Mouse (Mus musculus): ENCODE data around the gene Sap30bp.

Gene Sap30bp

DNA sequence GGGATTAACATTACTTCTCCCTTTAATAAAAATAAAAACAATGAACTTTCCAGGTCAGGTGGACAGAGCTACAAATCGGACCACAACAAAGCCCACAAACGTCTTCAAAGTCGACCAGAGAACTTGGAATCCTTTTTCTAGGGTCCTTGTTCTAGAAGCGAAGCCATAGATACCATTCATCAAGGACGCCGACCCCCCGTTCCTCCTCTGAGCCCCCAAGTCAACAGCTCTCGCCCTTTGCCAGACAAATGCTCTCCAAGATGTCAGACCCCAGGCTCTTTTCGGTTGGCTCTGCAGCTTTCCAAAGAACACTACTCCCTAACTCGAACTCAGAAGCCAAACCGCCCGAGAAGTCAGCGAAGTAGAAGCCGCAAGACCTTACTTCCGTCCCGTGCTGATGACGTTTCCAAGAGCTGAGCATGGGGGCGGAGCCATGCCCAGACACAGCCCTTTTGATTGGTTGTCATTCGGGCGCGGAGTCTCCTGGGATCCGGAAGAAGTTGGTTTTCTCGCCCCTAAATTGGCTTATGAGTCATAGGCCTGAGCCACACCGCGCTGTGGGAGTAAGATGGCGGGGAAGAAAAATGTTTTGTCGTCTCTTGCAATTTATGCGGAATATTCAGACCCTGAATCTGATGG, at the start of gene Sap30bp, which contains the start of gene Recql5:
Gene Sap30bp (plus strand): TSS at position 175 of the 639 bp plus-strand sequence.
Gene Recql5 (minus strand): TSS at position 370 of the 639 bp plus-strand sequence.
- peak; percentile 89 for DNase-seq (ENCODE audit: low spot score)

DNA sequence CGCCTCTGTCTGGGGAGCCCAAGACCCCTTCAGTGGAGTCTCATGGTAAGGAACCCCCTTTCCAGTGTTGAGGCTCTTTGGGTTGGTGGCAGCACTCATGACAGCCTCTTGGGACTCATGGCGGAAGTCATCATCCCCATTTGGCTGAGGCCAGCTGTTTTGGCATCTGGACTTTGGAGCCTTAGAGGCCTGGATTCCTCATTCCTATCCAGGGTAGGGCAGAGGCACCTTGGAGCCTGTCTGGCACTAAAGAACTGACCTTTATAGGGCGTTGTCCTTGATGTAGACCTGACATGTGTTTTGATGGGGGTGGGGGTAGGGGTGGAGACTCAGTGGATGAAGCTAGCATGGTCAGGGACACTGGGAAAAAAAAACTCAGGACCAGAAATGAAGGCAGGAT, 48.7 kb upstream of the Sap30bp start:
- DNase-seq (ENCODE audit: low spot score) = no peak

DNA sequence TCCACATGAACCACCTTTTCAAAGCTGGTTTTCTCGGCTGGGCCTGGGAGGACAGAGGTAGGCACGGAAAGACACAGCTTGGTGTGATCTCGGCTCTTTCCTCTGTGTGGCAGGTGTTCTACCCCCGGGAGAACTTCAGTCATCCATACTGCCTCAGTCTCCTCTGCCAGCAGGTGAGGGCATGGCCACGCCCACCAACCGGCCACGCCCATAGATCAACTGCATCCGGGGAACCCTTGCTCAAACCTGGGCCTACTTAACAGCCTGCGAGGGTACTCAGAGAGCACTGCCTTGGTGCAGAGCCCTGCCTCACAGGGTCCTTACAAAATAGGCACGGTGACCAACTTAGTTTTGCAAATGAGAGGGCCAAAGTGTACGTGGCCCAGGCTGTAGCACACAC, 47.8 kb upstream of the Sap30bp start:
- no peak for DNase-seq (ENCODE audit: low spot score)

DNA sequence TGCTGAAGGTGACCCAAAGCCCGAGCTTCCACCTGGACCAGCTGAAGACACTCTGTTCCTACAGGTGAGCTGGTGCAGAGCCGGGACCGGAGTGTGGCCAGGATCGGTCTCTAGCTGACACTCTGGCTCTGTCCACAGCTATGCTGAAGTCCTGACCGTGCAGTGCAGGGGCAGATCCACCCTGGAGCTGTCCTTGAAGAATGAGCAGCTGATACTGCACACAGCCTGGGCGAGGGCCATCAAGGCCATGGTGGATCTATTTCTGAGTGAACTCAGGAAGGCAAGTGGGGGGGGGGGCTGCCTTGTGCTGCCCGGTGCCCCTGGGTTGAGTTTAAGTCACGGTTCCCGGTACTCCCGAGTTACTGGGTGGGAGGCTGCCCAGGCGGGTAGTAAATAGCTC, 46.6 kb upstream of the Sap30bp start:
- no peak for DNase-seq (ENCODE audit: low spot score)

- DNase-seq (ENCODE audit: low spot score) = no peak
These were observed 45.1 kb upstream of the Sap30bp start for GRCm38 (mm10) chr11:115888020-115888419.

- DNase-seq (ENCODE audit: low spot score) = no peak
These were observed 43.9 kb upstream of the Sap30bp start for GRCm38 (mm10) chr11:115889159-115889558.

DNA sequence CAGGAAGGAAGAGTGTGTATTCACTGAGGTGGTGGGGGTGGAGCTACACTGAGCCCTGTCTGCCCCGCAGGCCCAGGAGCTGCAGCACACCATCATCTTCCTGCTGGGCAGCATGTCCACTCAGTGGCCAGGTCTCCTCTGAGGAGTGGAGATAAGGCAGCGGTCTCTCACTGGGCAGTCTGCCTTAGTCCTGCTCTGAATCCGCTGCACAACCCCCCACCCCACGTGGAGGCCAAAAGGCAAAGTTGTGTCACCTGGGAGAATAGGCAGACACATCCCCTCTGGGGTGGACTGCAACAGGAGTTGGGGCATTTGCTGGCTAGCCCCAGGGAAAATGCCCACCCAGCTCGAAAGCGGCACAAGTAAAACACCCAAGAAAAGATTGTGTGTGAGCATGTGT, 40.9 kb upstream of the Sap30bp start:
- no peak for DNase-seq (ENCODE audit: low spot score)

DNA sequence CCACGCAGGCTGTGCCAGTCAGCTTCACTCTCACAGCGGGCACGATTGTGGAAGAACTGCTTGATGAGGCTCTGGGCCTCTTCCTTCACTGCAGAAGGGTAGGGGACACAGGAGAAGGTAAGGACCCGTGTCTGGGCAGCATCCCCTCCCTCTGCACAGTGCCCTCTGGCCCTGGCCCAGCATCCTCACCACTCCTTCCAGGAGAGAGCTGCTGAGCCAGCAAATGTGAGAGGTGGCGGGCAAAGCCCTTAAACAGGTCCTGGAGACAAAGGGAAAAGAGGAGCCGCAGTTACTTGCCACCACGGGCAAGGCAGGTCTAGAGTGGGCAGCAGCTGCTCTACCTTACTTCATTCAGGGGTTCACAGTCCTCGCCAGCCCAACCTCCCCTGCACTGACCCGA, 40.0 kb upstream of the Sap30bp start:
- DNase-seq (ENCODE audit: low spot score) = no peak

- DNase-seq (ENCODE audit: low spot score) = no peak
These were observed 38.1 kb upstream of the Sap30bp start for GRCm38 (mm10) chr11:115894755-115895520.

GRCm38 (mm10) chr11:115898446-115898845, 34.6 kb upstream of the Sap30bp start:
- DNase-seq (ENCODE audit: low spot score) = no peak

DNA sequence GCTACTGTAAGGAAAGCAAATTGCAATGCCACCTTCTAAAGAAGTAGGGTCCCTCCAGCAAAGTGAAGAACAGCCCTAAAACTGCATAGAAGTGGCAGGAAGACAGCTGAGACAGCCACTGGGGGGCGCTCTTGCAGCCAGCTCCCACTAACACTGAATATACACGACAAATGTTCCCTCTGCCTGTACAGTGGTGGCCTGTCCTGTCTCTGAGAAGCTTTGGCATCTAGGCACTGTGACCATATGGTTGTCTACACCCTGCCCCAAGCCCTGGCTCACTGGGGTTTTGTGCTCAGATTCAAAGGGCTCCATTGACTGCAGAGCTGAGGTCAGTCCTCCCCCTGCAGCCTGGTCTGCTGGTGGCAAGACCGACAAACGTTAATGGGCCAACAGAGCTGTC, 34.2 kb upstream of the Sap30bp start:
- DNase-seq (ENCODE audit: low spot score) = no peak

GRCm38 (mm10) chr11:115899486-115900266, 33.4 kb upstream of the Sap30bp start, which contains the start of gene Smim5:
Gene Smim5, plus strand, starts transcription at chr11:115899966.
- peak; percentile 35 for DNase-seq (ENCODE audit: low spot score)

DNA sequence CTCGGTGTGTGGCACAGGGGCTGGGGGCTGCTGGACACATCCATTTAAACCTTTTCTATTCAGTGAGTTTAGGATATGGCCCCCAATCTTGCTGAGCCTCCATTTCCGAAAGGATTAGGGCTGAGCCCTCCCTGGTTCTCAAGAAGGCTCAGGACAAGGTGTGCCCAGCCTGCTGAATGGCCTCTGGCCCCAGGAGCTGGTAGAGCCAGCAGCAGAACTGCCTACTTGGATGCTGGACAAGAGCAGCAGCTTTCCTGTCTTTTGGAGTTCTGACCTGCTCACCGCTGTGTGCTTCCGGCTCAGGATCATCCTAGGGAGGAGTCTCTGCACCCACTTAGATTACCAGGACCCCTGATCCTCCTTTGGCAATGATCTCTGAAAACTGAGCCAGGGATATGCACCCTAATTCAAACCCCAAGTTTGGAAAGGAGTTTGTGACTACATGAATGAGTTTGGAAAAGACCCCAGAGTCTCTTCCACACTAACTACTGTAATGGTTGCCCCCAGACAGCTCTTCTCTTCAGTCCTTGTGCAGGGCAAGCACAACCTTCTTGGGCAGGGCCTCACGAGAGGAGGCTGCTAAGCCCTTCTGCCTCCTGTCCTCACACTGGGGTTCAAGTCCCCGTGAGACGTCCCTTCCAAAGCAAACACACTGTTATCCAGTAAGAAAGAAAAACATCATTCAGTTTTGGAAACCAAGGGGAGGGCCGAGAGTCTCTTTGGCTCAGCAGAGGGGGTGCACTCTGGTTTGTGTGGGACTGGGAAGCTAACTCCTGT, 32.3 kb upstream of the Sap30bp start:
- DNase-seq (ENCODE audit: low spot score) = no peak

DNA sequence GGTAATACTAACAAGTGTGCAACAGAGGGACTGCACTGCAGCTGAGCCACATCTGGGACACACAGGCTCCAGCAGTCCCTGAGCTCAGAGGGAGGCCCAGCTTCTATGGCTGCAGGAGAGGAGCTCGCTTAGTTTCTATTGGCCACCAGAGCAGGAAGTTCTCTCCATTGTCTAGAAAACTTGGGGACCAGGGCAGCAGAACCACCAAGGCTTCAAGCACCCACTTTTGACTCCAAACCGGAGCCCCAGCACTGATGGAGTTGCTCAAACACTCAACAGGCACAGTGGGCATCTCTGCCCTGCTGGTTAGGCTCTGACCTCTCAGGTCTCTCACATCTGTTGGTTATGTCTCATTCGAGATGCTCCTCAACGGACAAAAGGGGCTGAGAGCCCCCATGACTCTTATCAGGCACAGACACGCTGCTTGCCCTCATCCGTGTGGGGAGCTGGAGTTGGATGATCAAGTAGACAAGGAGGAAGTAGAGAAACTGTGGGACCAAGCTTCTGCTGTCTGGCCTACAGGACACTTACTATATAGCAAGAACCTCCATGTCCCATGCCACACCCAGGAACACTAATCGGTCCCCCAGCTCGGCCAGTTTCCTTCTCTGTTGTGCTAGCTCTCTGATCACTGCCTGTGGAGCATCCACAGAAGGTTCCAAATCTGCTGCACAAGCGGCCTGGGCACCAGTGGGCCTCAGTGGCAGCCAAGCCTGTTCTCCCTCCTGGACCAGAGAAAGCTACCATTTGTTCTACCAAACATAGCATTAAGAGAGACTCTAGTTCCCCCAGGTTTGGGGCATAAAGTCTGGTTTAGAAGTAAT, 31.5 kb upstream of the Sap30bp start:
- DNase-seq (ENCODE audit: low spot score) = no peak

DNA sequence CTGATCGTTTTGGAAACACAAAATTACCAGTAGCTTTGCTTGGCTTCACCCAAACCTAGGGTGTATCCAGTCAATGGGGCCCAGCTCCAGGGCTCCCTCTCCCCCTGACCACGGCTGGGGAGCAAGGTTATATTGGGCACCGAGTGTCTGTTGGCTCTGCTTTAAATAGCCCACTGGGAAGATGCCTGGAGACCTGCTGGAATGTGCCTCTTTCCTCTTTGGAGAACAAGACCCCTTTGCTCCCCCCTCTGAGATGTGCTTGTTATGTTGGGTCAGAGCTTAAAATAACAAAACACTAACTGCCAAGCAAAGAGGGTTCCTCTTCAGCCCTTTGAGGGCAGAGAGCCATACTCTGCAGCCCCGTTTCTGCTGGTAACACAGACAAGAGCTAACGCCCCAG, 30.9 kb upstream of the Sap30bp start:
- no peak for DNase-seq (ENCODE audit: low spot score)

DNA sequence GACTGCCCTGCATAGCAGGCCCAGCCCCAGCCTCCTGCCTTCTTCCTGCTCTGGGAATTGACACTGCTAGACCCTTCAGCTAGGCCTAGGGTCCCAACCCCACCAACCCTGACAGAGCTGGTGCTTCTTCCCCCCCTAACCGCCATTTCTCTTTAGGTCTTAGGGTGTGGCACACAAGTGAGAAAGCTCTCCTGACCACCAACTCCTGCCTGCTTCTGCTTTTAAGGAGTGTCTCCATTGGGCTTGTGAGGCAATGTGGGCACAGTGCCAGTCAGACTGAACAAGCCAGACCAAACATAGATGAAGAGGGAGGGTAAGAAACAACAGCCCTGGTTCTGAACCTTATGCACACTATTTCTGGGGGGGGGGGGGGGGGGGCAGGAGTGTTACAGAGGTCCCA, 30.3 kb upstream of the Sap30bp start:
- no peak for DNase-seq (ENCODE audit: low spot score)

DNA sequence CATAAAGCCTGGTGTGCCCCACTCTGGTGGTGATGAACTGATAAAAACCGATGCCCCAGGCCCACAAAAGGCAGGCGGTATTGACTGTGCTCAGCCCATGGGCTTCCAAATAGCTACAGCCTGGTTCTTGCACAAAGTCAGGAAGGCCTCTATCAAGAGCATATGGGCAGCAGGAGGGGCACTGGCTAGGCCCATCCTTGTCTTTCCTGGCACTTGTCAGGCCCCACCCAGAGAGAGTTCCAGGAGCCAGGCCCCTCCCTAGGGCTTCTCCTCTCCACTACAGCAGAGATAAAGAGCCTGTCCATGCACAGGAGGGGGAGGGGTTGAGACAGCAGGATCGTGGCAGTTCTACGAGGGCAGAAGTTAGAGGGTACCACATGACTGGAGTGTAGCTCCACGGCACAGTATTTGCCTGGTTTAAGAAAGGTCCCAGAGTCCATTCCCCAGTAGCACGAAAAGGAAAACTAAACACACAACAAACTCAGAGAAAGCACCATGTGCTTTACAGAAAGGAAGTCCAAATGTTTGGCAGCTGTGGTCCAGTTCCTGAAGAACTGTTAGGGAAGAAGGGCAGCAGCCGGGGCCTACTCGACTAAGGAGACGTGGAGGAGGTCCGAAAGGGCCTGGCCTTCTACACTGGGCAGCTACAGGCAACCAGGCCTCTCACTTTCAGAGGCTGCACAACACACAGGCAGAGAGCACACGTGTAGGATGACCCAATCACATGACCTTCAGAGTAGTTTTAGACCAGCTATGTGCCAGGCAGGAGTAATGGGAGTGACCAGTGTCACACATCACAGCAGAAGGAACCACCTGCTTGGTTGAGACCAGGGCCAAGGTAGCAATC, 29.5 kb upstream of the Sap30bp start:
- no peak for DNase-seq (ENCODE audit: low spot score)

GRCm38 (mm10) chr11:115904231-115904955, 28.7 kb upstream of the Sap30bp start:
- no peak for DNase-seq (ENCODE audit: low spot score)
